16 mouse cellular contexts compared by ENCODE assay signal in the genomic region with DNA sequence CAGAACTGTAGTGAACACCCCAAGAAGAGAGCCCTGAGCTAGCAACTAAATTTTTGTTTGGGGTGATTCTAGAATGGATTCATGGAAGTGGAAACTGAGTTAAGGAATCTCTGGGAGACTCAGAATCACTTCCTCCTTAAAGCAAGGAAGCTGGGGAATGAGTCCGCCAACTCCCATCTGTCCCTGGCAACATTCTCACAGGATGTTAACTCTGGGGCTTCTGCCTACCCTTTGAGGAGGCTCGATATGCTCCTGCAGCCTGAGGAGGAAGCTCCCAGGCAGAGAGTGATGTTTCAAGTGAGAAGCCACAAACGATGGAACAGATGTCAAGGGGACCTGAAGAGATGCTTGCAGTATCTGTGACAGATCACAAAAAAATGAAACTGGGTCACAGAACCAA. TPM values are rescaled to one million over a fixed set of nuclear protein-coding genes. Genes with fewer than 3 reads are reported as not detected.
"Had no signal": no experiment of that assay in that cellular context is flagged by ENCODE, and none has a peak within 500 bp of the region (broad histone marks: within the 10 kb centered on the region; RNA-seq: fewer than 3 reads in every experiment).

No protein-coding gene starts in this region.

- H3K4me1 ChIP-seq: liver, embryonic 15.5 days; neural tube, embryonic 12.5 days; stomach, embryonic 15.5 days had no signal

- DNase-seq: kidney, adult 11 months; kidney, adult 9 months; kidney, postnatal 36 days; lung, adult 2 months; lung, postnatal 36 days; midbrain, embryonic 14.5 days; thymus, postnatal 36 days had no signal

- H3K9me3 ChIP-seq: liver, embryonic 15.5 days; neural tube, embryonic 12.5 days; stomach, embryonic 15.5 days had no signal

- H3K27ac ChIP-seq: hindbrain, postnatal 0 days; kidney, postnatal 0 days; liver, embryonic 15.5 days; neural tube, embryonic 12.5 days; stomach, embryonic 15.5 days had no signal

- H3K36me3 ChIP-seq: liver, embryonic 15.5 days; neural tube, embryonic 12.5 days; stomach, embryonic 15.5 days had no signal

- ATAC-seq: hindbrain, postnatal 0 days; lung, postnatal 0 days had no signal

- H3K4me3 ChIP-seq: liver, embryonic 15.5 days; neural tube, embryonic 12.5 days; stomach, embryonic 15.5 days had no signal

- H3K27me3 ChIP-seq: liver, embryonic 15.5 days; neural tube, embryonic 12.5 days; stomach, embryonic 15.5 days had no signal

RNA-seq across cellular contexts. Expression of a gene that starts 18.2 kb away (rescaled TPM):
- total RNA-seq: megakaryocyte progenitor cell, adult 5-6 weeks; monocyte, adult 5-6 weeks; neutrophil, adult 5-6 weeks had no signal
